Mouse (Mus musculus) right cerebral cortex, postnatal 25 days (tissue): ENCODE data around the gene Def8.
A peak's percentile ranks its signal among the peaks of the same experiment; 100 is the strongest.

Experiments
- DNase-seq: peaks from one replicate; pipeline ENCODE4 v3.0.0; 2022

Def8 gene

GRCm38 (mm10) chr8:123423441-123423840, at the start of gene Def8:
TSS of gene Def8 (plus strand) at chr8:123423527.
- no peak for DNase-seq

DNA sequence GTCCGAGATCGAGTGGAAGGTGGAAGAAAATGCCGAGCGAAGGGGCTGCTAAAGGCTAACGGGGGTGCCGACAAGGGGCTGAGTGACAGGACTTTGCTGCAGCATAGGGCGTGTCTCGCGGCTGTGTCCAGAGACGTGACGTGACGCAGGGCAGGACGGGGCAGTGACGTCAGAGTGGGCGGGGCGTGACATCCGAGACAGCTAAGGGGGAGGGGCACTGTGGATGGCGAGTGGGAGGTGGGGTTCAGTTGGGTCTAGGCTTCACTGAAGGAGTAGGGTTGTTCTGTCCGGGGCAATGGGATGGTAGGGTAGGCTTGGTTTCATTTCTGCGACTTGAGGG, 49.1 kb upstream of the Def8 start:
- peak; percentile 90 for DNase-seq

GRCm38 (mm10) chr8:123375701-123376100, 47.6 kb upstream of the Def8 start:
- DNase-seq = no peak

GRCm38 (mm10) chr8:123376106-123376505, 47.2 kb upstream of the Def8 start:
- no peak for DNase-seq

DNA sequence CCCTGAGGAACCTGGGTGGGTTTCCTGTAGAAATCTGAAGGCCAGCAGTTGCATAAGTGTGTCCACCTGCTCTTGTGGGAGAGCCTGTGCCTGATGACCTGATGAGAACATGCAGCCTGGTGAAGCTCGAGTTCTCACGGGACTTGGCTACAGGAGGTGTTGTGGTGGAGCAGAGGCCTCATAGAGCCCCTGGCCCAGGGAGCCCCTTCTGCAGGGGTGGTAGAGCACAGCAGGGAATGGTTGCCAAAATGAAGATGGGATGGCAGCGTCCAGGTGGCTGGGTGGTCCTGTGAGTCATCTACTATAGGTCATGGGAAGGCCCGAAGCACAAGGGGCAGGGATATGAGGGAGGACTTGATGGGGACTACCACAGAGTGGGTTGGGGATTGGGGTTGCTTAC, 41.6 kb upstream of the Def8 start:
- DNase-seq = no peak

DNA sequence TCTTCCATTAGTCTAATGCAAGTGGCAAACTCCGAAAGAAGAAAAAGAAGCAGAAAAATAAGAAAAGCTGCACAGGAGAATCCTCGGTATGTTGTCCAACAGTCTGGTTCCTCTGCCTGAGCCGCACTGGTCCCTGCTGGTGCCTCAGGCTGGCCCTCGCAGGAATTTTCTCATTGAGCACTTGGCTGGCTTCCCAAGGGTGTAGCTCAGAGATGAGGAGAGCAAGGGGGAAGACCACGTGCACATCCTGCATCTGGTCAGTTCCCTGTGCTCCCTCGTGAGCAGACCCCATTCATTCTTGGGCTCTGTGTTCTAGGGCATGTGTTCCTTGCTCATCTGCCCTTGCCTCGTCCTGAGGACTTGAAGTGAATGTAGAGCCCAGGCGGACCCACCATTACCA, 40.8 kb upstream of the Def8 start:
- no peak for DNase-seq

- DNase-seq = no peak
Observed at GRCm38 (mm10) chr8:123384883-123385540, 38.3 kb upstream of the Def8 start.

GRCm38 (mm10) chr8:123387041-123387440, 36.3 kb upstream of the Def8 start:
- no peak for DNase-seq

DNA sequence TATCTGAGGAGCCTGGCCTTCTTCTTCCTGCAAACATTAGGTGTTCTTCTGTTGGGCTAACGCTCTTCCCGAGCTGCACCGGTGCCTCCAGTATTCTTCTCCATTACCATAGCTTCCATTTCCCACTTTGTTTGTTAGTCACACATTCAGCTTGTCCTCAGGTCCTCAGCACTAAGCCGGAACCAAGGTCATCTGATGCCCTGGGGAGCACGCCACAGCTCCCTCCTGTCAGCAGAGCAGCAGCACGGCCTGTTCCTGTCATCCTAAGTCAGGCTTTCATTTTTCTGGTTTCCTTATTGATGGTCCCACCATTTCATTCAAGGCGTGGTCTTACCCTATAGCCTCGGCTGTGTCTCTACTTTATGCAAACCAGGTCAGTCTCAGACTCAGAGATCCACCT, 35.5 kb upstream of the Def8 start:
- DNase-seq = no peak

- no peak for DNase-seq
Observed at GRCm38 (mm10) chr8:123389026-123389425, 34.3 kb upstream of the Def8 start.

DNA sequence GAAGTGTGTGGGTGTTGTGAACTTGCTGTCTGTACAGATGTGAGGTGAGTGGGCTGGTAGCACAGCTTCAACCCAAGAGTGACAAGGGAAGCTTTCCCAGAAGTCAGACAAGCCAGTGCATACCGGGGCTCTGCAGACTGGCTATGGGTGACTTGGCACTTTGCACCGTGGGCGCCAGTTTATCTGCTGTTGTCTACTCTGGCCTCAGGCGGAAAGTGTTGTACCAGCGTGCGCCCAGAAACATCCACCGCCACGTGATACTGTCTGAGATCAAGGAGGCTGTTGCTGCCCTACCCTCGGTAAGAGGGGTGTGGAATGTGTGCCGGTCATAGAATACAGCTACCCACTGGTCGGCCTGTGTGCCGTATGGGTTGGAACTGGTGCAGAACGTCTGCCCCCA, 25.0 kb upstream of the Def8 start:
- no peak for DNase-seq

DNA sequence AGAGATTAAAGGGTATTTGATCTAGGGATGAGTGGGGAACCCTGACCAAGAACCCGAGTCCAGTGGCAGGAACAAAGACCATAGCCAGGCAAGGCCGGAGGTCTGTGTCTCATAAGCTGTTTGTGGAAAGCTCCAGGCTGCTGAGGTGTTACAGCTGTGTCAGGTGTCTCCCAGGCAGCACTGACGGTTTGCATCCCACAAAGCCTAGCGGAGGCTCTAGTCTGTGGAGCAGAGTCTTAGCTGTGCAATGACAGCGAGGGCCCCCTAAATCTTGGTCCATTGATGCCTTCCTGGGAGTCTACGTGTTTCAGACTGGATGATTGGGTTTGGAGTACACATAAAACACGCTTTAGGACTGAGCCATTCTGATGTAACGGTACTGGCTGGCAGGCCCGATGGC, 21.4 kb upstream of the Def8 start:
- no peak for DNase-seq

GRCm38 (mm10) chr8:123402730-123403326, 20.5 kb upstream of the Def8 start:
- no peak for DNase-seq

DNA sequence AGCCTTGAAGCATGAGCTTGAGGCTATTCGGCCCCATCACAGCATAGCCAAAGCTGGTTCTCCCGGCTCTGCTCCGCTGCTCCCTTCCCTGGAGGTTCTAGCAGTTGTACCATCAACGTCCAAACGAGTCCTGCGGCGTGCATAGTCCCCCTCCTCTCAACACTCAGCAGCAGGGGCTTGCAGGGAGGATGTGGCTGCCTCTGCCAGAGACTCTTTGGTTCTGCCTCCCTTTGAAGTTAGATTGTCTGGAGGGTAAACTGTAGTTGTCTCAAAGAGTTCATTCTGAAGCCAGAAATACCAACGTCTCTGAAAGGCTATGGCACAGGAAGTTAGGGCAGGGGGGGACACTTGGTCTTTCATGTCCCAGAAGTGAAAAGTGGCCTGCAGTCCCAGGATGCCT, 18.8 kb upstream of the Def8 start:
- DNase-seq = no peak

DNA sequence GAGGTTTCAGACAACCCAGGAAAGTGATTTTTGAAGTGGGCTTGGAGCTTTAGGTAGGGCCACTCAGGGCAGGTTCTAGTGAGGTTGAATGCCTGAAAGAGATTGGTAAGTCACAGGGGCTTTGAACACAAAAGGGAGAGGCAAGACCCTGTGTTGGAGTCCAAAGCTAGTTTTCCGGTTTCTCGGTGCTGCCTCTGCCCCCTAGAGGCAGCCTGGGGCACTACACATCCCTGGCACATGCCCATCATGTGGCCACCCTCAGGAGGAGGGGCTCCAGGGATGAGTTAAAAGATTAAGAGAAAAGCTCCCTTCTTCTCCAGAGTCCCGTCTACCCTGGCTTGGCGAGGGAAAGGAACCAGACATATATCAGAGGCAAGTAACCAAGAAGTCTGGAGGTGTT, 16.5 kb upstream of the Def8 start, which contains the start of gene Mc1r:
Gene Mc1r, plus strand, starts transcription at position 322 of the 400 bp plus-strand sequence.
- DNase-seq = peak; percentile 70

- no peak for DNase-seq
Observed at GRCm38 (mm10) chr8:123407612-123408011, 15.7 kb upstream of the Def8 start.

- no peak for DNase-seq
Observed at GRCm38 (mm10) chr8:123408586-123409544, 14.5 kb upstream of the Def8 start.

- DNase-seq = no peak
Observed at GRCm38 (mm10) chr8:123410049-123410587, 13.2 kb upstream of the Def8 start.

DNA sequence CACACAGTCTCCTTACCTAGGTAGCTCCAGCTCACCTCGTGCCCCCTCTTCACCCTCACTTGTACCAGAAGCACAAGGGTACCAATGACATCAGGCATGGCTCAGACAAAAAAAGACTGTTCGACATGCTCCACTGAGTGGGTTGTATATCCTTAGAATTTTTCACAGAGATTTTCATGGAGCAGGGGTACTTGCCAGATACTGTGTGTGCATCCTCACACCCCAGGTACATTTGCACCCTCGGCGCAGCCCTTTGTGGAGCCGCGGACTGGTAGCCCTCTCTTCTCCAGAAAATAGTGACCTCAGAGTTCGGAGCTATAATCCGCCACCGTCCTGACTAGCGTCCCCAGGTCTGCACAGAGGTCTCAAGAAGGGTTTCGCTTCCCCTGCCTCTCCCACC, 12.5 kb upstream of the Def8 start:
- DNase-seq = no peak

- peak; percentile 93 for DNase-seq
Observed at GRCm38 (mm10) chr8:123411246-123411645, 12.1 kb upstream of the Def8 start, which contains the start of gene Tubb3. TSS of gene Tubb3 (plus strand) at chr8:123411424.

GRCm38 (mm10) chr8:123411781-123412327, 11.5 kb upstream of the Def8 start:
- no peak for DNase-seq

- DNase-seq = peak; percentile 78
Observed at GRCm38 (mm10) chr8:123412560-123413170, 10.7 kb upstream of the Def8 start.

- no peak for DNase-seq
Observed at GRCm38 (mm10) chr8:123414255-123414654, 9.1 kb upstream of the Def8 start.
